Mouse (Mus musculus) cerebellum, adult 2 months (tissue): ENCODE measurements at regions not wholly inside any gene's neighbourhood (a gene's known extent, or its start where the extent isn't known, plus 50 kb on each side); places are given as distances from the start of the nearest gene placed in this dataset.

Source experiments
- DNase-seq, 2 experiments: peaks; one replicate each; pipeline ENCODE4 v3.0.0; 2021
- H3K27ac ChIP-seq: fragments of 200-500 bp; 2 replicates; pipeline ENCODE4 v1.5.1; 2012; ENCODE audit warnings: low read length, control low read depth, inconsistent platforms; ENCODE audit not compliant: insufficient read depth
- H3K27me3 ChIP-seq: fragments of 200-500 bp; 2 replicates; pipeline ENCODE4 v1.6.1; 2012; ENCODE audit warnings: inconsistent platforms, mild to moderate bottlenecking, low read length, moderate library complexity; ENCODE audit not compliant: control insufficient read depth, insufficient read depth
- H3K4me1 ChIP-seq: fragments of 200-500 bp; 2 replicates; pipeline ENCODE4 v1.6.1; 2011; ENCODE audit warnings: low read length; ENCODE audit not compliant: control insufficient read depth, insufficient read depth
- H3K4me3 ChIP-seq: fragments of 200-500 bp; replicated peaks from 2 replicates; pipeline ENCODE3; 2011; ENCODE audit warnings: mild to moderate bottlenecking, low read depth, low read length, control low read depth; ENCODE audit not compliant: insufficient read depth
- CTCF ChIP-seq: fragments of 200-500 bp; IDR thresholded peaks from 2 replicates; pipeline ENCODE4 v1.5.1; 2011; ENCODE audit warnings: low read depth, mild to moderate bottlenecking, control low read depth, low read length, moderate library complexity, borderline replicate concordance; ENCODE audit not compliant: insufficient read depth
- POLR2A ChIP-seq: fragments of 200-500 bp; IDR thresholded peaks from 2 replicates; pipeline ENCODE4 v1.6.1; 2011; ENCODE audit warnings: low read length, control low read depth, borderline replicate concordance; ENCODE audit not compliant: insufficient read depth
- WGBS: fragments of 180-500 bp; shearing (Covaris S2); methylation state at CpG from one replicate; pipeline ENCODE4 v1.1.7; 2018; 5-methylcytosine and 5-hydroxymethylcytosine counted together

DNA sequence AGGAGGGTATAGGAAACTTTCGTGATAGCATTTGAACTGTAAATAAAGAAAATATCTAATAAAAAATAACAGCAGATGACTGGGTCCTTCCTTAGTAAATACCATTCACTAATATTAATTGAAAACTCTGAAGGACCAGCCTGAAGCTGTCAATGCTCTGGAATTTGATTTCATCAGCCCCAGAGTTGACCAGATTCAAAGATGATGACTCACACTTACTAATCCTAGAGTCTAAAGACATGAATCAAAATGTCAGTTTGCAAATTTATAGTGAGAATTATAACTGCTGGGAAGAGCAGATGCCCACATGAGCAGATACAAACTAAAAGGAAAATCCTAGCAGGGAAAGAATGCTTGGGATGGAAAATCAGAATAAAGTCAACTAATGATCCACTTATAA is 77.8 kb upstream of the Tac1 start:
- H3K27me3 ChIP-seq = no peaks in the 10 kb centered on the region
- H3K4me1 ChIP-seq = peaks cover 5% of the 10 kb centered on the region; the same call in 1 of the 2 replicates
- H3K4me3 ChIP-seq = no peak overlapping the region
- no peak for TF ChIP-seq CTCF
- no peak for TF ChIP-seq POLR2A
- 95% methylated on average over 1 of the region's 1 CpGs for WGBS
- no peak overlapping the region for H3K27ac ChIP-seq
- DNase-seq = no peak

DNA sequence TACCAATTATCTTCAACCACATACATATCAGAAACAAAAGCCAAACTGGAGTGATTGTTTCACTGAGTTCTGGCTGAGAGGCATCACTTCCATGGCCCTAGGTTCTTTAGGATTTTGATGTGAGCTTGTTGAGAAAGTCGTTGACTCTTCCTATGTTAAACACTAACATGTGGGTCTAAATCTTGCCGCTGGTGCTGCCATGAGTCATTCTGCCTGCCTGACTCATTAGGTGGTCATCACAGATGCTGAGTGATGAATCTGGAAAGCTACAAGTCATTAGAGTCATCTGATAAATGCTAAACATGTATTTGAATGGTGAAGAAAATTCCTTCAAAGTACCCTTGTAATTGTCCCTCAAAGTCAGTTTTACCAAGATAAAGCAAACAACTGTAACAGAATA is 60.4 kb upstream of the Tac1 start:
- 69% methylated on average over 2 of the region's 2 CpGs for WGBS
- no peak overlapping the region for H3K4me3 ChIP-seq
- no peak for DNase-seq
- no peaks in the 10 kb centered on the region for H3K27me3 ChIP-seq
- no peaks in the 10 kb centered on the region for H3K4me1 ChIP-seq
- no peak overlapping the region for H3K27ac ChIP-seq
- TF ChIP-seq POLR2A (no peak), CTCF (no peak)

DNA sequence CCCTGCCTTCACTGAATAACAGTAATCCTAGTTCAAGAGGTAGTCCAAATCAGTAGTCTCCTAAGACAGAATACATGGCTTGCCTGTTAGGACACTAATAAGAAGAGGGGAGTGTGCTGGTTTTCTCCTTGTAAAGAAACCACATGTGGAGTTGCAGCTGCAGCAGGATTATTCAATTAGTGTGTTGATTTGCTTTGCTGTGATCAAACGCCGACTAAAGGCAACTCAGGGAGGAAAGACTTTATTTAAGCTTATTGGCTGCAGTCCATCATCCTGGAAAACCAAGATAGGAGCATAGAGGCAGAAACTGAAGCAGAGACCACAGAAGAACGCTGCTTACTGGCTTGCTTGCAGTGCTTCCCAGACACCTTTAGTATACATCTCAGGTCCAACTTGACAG is 57.9 kb upstream of the Tac1 start:
- no peak overlapping the region for H3K27ac ChIP-seq
- no peak overlapping the region for H3K4me3 ChIP-seq
- 19% methylated on average over 3 of the region's 3 CpGs for WGBS
- no peaks in the 10 kb centered on the region for H3K27me3 ChIP-seq
- no peaks in the 10 kb centered on the region for H3K4me1 ChIP-seq
- DNase-seq = no peak
- no peak for TF ChIP-seq POLR2A
- no peak for TF ChIP-seq CTCF
